Mouse (Mus musculus): ENCODE results near the gene Myo19. TPM values are rescaled to one million over a fixed set of nuclear protein-coding genes. Genes with fewer than 3 reads are reported as not detected.

Gene Myo19
- total RNA-seq, 2 experiments from 2014 or later, result 6.5 to 15.5 TPM

DNA sequence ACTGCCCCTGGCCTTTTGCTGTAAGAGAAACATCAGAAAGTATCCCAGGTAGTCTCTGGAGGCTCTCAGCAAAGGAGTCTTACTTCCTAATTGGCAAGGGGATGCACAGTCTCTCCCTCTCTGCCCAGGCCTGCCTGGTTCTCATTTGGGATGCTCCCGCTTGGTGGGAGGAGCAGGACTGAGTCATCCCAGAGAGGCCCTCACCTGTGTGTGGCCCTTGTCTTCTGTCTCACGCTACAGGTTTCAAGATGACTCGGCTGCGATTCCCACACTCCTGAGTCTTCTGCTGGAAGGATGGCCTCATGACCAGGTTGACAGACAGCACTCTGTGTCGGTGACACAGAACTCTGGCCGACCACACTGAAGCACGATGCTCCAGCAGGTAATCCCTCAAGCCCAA is 2.4 kb downstream of the Myo19 start:
- no peak for ATAC-seq (replicated peaks; ENCODE audit: low FRiP score, poor library complexity, severe bottlenecking)

DNA sequence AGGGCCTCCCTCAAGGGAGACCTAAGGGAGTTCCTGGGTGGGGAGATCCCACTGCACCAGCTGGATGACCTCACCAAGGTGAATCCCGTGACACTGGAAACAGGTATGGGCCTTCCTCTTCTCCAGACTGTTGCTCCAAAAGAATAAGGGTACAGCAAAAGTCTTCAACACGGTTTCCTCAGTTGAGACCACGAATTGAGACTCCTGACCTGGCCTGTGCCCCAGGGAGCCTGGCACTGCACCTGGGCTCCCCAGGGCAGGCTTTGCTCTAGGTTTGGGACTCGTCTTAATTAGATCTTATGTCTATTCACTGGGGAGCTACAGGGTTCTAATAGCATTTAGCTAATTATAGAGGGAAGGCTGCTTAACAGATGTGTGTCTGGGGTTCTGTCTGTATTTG is 5.3 kb downstream of the Myo19 start:
- ATAC-seq (replicated peaks; ENCODE audit: low FRiP score, poor library complexity, severe bottlenecking), result no peak

DNA sequence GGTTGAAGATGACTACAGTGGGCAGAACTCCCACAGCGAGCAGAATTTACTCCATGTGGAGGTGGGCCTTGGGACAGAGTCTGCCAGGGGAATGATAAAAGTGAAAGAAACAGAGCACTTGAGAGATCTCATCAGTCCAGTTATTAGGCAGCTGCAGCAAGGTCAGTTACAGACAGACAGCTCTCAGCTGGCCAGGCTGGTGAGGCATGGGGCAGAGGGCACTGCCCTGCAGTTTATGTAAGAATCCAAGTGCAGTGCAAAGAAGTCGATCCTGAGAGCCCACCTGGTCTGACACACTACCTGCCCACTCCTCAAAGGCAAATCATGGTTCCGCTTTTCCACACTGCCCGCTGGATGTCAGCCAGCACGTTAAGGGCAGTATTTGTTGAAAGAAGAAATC is 6.3 kb downstream of the Myo19 start:
- no peak for ATAC-seq (replicated peaks; ENCODE audit: low FRiP score, poor library complexity, severe bottlenecking)

DNA sequence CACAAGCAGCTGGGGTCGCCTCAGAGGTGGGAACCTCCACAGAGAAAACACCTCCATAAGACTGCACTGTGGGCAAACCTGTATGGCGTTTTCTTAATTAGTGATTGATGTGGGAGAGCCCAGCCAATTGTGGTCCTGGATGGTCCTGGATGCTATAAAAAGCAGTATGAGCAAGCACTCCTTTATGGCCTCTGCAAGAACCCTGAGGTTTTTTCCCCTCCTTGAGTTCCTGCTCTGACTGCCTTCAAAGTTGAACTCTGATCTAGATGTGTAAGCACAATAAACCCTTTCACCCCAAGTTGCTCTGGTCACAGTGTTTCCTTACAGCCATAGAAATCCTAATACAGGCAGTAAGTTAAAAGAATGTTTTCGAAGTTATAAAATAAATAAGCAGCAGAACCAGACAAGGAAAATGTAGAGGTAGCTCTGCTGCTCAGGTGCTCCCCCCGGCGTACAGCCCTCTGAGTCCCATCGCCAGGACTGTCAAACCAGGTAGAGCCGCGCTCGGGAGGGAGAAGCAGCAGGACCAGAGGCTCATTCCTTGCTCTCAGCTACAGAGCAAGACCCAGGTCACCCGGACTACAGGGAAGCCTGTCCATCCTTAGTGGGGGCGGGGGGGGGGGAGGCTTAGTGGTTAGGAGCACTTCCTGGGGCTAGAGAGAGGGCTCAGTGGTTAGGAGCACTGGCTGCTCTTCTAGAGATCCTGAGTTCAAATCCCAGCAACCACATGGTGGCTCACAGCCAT is 7.0 kb downstream of the Myo19 start:
- no peak for ATAC-seq (replicated peaks; ENCODE audit: low FRiP score, poor library complexity, severe bottlenecking)

DNA sequence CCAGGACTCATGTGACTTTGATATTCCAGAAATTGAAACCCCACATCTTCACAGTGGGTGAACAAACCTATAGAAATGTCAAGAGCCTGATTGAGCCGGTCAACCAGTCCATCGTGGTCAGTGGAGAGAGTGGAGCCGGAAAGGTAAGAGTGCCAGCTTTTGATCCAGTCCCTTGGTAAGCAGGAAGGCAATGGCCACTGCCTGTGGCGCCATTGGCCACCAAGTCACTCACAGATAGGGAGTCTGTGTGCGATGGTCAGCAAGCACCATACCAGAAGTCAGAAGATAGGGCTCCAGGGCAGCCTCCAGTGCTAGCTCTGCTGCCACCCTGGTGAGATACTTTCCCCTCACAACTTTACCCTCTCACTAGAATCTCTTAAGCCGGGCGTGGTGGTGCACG is 8.1 kb downstream of the Myo19 start:
- no peak for ATAC-seq (replicated peaks; ENCODE audit: low FRiP score, poor library complexity, severe bottlenecking)

DNA sequence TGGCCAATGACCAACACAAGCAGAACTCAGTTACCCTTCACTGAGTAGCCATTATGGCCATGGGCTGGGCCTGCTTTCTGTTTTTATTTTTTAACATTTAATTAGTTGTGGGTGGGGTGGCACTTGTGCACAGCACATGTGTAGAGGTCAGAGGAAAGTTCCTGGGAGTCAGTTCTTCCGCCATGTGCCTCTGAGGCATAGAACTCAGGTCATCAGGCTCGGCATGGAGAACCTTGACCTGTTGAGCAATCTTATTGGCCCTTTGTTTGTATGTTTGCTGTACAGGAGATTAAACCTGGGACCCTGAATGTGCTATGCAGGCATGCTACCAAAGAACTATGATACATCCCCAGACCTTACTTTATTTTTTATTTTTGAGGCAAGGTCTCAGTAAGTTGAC is 9.5 kb downstream of the Myo19 start:
- no peak for ATAC-seq (replicated peaks; ENCODE audit: low FRiP score, poor library complexity, severe bottlenecking)

DNA sequence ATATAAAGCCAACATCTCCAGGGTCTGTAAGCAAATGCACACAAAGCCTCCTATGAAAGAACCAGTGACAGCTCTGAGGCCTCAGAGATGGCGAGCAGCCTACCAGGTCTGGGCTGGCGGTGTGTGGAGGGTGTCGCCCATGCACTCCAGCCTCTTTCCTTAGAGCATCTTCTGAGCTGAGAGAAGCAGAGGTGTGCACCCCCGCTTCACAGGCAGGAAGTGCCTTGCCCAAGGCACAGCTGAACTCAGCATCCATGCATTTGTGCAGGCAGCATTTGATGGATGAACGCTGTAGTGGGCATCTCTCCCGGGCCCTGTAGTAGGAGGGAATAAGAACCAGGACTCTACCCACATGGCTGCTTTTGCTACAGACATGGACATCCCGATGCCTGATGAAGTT is 11.8 kb downstream of the Myo19 start:
- ATAC-seq (replicated peaks; ENCODE audit: low FRiP score, poor library complexity, severe bottlenecking), result no peak

DNA sequence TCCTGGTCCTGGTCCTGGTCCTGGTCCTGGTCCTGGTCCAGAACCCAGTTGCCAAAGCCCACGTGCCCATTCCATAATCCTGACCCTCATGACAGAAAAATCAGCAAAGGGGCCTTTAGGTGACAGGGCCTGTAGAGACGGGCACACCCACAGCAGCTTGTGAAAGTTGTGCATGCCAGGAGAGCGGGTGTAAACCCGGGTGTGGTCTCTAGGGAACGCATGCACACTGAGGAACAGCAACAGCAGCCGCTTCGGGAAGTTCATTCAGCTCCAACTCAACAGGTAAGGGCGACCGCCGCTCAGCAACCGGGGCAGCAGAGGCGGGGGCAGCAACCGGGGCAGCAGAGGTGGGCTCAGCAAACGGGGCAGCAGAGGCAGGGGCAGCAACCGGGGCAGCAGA is 13.2 kb downstream of the Myo19 start:
- no peak for ATAC-seq (replicated peaks; ENCODE audit: low FRiP score, poor library complexity, severe bottlenecking)

DNA sequence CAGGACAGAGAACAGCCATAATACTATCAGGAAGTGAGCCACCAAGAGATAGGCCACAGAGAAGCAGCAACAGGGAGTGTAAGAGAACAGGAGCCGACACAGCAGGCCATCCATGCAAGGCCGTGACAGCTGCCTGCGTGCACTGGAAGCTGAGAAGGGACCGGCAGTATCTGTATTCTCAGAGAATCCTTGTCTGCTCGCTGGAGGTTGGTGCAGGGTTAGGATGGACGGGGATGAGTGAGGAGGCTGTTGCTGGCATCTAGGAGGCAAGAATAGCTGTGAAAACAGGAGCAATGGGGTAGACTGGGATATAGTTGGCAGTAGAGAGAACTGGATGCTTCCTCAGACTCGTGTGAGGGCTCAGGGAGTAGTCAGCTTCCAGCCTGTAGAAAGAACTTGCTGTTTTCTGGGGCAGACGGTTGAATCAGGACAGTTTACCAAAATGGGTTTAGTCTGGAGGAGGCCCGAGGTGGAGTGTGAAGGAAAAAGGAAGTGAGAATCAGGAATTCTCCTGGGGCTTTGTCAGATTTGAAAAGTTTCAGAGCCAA is 24.7 kb downstream of the Myo19 start:
- ATAC-seq (replicated peaks; ENCODE audit: low FRiP score, poor library complexity, severe bottlenecking), result no peak

DNA sequence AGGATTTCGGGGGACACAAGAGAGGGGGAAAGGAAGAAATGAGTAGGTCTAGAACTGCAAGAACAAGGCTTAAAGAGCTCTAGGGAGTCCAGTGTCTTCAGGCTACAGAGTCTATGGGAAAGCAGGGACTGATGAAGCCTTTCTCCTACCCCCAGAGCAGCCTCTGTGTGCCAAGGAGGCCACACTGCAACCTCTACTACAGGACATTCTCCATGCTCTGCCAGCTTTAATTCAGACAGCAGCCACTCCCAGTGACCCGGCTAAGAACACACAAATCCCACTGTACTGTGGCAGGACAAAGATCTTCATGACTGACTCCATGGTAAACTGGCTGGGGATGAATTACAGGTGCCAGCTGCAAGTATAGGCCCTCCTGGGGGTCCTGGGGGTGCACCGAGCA is 27.1 kb downstream of the Myo19 start:
- ATAC-seq (replicated peaks; ENCODE audit: low FRiP score, poor library complexity, severe bottlenecking), result no peak

DNA sequence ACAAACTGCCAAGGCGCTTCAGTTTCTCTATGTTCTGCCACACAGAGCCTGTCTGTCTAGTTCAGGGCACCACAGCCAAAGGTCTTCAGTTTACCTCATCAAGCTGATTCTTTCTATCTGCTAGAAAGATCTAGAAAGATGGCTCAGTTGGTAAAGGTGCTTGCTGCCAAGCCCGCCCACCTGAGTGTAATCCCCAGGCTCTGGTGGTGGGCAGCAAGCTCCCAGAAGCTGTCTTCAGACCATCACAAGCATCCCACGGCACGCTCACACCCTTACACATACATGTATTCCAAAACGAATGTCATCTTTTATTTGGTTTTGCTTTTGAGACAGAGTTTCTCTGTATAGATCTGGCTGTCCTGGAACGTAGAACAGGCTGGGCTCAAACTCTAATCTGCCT is 28.5 kb downstream of the Myo19 start:
- ATAC-seq (replicated peaks; ENCODE audit: low FRiP score, poor library complexity, severe bottlenecking), result no peak

DNA sequence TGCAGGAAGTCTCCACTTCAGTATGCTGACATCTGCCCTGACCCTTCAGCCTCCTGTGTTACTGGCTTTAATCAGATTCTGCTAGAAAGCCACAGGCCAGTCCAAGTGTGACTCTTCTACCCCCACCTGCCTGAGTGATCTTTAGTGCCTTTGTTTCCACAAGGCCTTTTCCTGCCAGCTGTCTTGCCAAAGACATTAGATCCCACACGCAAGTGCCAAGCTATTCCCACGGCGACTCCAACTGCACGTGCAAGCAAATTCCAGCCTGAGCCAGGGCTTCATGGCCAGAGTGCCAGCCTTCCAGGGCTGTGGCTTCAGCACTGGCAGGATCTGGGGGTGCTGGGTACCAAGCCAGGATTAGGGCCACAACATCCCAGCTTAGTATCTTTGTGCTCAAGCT is 30.5 kb downstream of the Myo19 start:
- no peak for ATAC-seq (replicated peaks; ENCODE audit: low FRiP score, poor library complexity, severe bottlenecking)

DNA sequence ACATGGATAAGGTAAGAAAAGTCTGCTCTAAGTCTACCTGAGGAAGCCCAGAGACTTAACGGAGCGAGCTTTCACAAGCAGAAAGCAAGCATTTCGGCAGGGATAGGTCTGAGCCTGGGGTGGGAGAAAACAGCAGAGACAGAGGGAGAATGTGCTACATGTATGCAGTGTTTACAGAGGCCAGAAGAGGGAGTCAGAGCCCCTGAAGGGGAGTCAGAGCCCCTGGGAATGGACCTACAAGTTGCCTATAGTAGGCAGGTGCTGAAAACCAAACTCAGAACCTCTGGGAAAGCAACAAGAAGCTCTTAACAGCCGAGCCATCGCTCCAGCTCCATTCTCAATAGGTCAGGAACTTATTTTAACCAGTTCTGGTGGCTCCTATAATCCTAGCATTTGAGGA is 34.7 kb downstream of the Myo19 start:
- ATAC-seq (replicated peaks; ENCODE audit: low FRiP score, poor library complexity, severe bottlenecking), result no peak

DNA sequence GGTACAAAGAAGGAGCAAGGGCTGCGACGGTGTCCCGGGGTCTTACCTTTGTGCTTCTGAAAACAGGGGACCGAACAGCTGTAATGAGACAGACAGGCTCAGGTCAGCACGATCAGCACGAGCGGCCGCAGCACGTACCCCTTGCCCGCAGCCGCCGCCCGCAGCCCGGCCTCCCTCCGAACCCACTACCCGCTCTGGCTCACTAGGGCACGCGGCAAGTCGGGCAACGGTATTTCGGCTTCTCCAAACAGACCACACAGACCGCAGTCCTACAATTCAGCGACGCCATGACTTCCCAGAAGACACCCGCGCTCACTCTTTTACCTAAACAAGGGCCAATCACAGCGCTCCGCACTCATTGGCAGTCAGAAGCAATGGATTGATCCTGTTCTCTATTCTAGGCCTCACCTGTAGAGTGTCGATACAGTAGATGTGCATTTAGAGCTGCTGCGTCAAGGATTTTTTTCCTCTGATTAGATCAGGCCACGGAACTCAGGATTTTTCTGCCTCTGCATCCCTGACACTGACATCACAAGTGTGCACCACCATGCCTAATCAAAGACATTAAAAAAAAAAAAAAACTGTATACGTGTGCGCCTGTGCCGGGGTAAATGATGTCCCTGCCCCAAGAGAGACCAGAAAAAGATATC is 36.2 kb downstream of the Myo19 start, which contains the start of gene Znhit3:
Znhit3 (minus strand) TSS at position 314 of the 650 bp plus-strand sequence.
- peak; percentile 78 for ATAC-seq (replicated peaks; ENCODE audit: low FRiP score, poor library complexity, severe bottlenecking)

DNA sequence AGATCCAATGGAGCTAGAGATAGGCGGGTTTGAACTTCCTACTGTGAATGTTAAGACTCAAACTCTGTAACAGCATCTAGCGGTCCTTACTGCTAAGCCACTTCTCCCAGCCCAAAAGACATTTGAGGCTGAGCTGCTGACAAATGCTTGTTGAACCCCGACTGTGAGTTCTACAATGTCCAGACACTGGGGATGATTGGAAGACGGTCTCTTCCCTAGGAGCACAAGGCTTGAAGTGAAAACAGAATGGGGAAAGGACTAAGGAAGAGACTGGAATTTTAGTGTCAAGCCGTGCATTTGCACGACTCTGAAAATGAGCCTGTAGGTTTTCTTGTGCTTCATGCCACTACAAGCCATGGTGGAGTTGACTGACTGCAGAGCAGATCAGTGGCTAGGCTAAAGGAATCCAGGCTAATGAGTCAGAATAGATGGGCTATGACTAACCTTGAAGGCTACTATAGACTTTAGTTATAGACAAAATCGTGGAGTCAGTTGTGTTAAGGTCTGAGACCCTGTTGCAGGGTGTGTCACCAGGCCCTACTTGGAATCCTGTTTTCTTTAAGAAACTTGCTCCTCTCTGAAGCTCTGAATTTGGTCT is 36.9 kb downstream of the Myo19 start:
- ATAC-seq (replicated peaks; ENCODE audit: low FRiP score, poor library complexity, severe bottlenecking), result no peak

DNA sequence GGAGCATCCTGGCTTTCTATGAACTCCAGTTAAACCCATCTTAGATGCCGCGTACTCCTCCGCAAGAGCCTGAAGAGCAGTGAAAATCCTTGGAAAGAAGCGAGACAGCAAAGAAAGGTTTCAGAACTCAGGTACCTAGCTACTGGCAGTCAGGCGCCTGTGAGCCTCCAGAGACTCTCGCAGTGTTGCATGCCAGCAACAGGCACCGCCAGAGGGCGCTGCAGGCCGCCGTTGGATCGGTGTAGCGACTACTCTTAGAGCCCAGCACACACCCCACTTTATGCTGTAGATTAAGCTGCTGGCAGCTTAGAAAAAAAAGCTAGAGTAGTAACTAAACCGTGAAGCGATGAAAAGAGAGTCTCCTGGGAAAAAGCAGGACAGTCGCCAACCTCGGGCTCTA is 38.5 kb downstream of the Myo19 start:
- ATAC-seq (replicated peaks; ENCODE audit: low FRiP score, poor library complexity, severe bottlenecking), result peak; percentile 79

DNA sequence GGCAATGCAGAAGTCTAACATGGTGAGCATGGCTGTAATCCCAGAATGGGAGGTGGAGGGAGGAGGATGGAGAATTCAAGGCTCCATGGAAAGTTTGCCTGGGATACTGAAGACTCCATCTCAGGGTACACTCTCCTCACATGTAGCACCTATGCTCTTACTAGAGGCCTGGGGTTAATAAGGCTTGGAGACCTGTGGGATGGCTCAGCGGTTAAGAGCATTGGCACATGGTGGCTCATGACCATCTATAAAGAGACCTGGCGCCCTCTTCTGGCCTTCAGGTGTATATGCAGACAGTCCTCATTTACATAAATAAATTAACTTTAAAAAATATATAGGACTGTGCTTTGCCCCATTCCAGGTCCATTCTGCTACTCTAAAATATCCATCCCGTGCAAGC is 39.3 kb downstream of the Myo19 start:
- ATAC-seq (replicated peaks; ENCODE audit: low FRiP score, poor library complexity, severe bottlenecking), result peak; percentile 60

DNA sequence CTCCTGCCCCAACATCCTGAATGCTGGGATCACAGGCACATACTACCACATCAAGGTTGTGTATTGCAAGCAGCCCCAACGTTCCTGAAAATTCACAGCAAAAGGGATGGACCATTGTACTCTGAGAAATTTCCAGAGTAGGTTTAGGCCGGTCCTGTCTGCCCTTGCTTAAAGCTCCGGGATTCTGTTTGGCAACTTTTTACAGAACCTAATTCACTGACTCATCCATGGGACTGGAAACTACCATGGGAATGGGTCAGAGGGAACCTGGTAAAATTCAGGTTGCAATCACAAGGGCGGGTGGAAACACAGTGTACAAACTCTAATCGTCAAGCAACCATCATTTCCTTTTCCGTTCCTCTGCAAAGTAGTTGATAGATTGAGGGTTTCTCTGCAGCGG is 40.0 kb downstream of the Myo19 start:
- ATAC-seq (replicated peaks; ENCODE audit: low FRiP score, poor library complexity, severe bottlenecking), result no peak

DNA sequence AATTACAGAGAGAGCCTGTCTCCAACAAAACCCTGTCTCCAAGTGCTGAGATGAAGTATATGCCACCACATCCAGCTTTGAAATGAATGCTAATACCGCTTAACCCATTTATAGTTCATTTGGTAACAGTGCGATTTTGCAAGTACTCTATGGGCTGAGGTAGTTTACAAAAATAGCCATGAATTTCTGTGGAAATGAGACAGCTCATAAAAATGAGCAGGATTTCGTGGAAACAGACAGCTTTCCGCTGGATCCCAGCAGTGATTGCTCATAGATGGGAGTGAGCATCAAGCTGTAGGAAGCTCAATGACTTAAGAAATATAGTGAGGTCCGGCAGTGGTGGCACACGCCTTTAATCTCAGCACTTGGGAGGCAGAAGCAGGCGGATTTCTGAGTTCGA is 41.0 kb downstream of the Myo19 start:
- no peak for ATAC-seq (replicated peaks; ENCODE audit: low FRiP score, poor library complexity, severe bottlenecking)

DNA sequence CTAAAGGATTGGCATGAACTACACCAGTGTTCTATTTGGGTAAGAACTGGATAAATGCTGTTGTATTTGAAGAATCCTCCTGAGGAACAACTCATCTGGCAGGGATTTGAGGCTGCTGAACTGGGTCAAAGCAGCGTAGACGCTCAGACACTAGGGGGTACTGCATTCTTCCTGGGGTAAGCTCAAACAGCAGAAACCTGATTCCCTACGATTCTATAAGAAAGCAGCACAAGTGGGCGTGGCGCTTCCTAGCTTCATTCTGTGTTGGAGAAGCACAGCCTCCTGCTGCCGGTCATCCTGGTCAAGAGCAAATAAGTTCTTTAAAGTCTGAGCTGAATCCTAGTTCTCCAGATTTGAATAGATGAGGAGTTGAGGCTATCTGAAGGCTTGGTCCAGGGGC is 52.3 kb downstream of the Myo19 start:
- ATAC-seq (replicated peaks; ENCODE audit: low FRiP score, poor library complexity, severe bottlenecking), result no peak

DNA sequence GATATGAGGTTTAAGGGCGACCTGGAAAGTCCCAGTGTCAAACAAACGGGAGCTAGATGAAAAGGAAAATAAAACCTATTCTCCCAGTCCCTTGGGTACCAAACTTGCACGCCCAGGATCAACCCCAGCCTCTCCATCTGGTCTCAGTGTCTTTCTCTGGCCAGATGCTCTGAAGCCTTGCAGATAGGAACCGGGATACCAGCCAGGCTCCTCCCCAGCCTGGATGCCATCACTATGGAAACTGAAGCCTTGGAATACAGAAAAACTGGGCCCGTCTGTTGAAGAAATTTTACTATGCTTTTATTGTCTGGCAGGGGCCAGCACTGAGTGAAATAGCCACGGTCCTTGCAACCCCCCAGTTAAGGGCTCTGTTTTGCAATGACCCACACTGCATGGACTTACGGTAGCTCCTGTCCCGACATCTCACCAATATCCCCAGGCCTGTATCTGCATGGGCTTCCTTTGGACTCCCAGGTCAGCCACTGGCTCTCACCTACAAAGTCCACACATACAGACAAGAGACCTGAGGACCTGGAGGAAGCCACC is 59.6 kb downstream of the Myo19 start:
- ATAC-seq (replicated peaks; ENCODE audit: low FRiP score, poor library complexity, severe bottlenecking), result no peak

Measured in erythroid progenitor cell, adult 5-6 weeks (primary cell).